Mouse (Mus musculus) cerebellum, postnatal 14 days (tissue): Measurements from ENCODE around the gene Catsperz.
"Not testable (repeated sequence)": the region's sequence is repeated elsewhere in the genome, so short reads cannot be mapped to it uniquely, and the experiment has no call there.

Experiments
- DNase-seq, 2 experiments: peaks; one replicate each; pipeline ENCODE4 v3.0.0; 2021; ENCODE audit warnings: mixed read lengths in 2 of 2

Gene Catsperz

GRCm38 (mm10) chr19:6906199-6906598 lies 19.0 kb downstream of the Catsperz start:
- no peak for DNase-seq

DNA sequence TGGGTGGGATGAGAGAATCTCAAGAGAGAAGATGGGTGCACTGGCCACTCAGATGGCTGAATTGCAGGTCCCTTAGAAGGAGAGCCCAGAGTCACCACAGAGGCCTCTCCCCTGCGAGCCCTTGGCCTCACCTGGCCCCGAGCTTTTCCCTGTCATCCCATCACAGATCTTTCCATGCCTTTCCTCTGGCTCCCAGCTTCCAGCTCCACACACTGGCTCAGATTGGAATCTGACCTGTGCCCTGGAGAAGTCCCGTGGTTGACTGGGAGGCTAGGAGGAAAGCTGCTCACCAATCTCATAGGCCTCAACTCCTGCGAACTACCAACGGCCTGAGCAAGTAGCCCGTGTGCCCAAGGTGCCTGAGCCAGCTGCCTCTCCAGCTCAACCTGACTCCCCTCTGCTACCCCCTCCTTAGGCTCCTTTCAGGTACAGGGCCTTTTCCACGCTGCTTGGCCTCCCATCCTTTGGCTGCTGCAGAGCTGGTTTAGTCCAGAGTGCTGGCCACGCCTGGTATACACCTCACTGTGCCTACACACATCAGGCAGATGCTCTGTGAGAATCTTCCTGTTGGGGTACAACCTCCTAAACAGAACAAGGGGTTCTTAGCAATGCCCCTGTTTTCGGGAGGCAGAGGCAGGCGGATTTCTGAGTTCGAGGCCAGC lies 19.6 kb downstream of the Catsperz start:
- DNase-seq: no peak

- DNase-seq: no peak
Measured at GRCm38 (mm10) chr19:6904846-6905245, 20.3 kb downstream of the Catsperz start.

- DNase-seq: no peak
Measured at GRCm38 (mm10) chr19:6903031-6903430, 22.1 kb downstream of the Catsperz start.

DNA sequence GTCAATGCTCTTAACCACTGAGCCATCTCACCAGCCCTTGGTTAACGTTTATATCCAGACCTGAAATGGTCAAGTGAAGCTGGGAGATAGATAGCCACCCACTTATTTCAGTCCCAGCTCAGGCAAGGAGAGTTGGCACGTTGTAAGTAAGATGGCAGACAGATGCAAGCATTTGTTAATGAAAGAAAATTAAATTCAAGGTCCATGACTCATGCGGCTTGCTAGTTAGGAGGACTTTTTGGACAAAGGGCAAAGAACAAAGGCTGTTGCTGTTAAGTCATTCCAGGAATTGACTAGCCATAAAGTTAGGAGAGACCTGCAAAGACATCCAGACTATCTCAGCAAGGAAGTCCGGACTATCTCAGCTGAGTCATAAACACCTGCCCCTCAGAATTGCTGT lies 25.5 kb downstream of the Catsperz start:
- no peak for DNase-seq

DNA sequence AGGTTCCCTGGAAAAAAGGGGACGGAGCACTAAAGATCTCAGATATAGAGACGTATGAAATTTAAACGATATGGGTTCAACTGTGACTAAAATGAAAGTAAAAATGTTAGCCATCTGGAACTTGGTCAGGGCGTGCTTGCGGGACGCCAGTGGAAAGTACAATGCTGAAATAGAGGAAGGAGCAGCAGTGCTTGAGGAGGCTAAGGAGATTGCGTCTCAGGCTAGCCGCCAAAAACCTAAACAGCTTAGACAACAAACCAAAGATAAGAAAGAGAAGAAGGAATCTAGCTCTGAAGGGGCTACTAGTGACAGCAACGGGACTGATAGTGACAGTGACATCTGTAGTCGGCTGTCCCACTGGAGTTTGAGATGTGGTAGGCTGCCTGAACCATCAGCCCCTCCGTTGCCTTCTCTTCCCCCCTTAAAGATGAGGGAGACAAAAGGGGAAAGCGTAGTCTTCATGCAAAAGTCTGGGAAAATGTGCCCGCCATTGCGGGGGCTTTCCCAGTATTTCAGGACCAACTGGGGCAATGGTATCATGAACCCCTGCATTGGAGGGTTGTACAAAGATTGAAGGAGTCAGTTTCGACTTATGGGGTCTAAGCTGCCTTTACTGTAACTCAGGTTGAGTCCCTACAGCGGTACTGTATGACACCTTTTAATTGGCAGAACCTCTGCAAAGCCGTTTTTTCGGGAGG lies 29.4 kb downstream of the Catsperz start:
- DNase-seq: not testable (repeated sequence)

DNA sequence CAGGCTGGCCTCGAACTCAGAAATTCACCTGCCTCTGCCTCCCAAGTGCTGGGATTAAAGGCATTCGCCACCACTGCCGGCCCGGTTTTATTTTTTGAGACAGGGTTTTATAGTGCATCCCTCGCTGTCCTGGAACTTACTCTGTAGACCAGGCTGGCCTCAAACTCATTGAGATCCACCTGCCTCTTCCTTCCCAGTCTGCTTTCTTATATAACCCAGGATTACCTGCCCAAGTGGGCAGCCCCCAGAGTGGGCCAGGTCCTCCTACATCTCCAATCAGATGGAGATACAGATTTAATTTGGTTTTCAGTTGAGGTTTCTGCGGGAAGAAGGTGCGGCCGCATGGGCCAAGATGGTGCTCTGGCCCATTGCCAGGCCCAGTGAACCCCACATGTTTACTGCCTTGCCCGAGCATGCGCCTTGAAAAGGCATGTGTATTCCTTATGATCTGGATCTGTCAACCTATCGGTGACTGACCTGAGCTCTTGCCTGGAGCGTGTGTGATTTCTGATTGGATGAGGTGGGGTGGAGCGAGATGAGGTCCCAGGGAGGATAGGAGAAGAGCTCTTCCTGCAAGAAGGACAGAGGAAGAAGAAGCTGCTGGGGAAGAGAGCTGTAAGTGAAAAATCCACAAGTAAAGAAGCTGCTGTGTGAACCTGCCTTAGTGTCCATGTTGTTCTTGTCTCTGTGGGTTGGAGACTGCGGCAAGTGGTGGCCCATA lies 31.3 kb downstream of the Catsperz start:
- no peak for DNase-seq

- DNase-seq: no peak
Measured at GRCm38 (mm10) chr19:6892512-6892911, 32.7 kb downstream of the Catsperz start.

- DNase-seq: no peak
Measured at GRCm38 (mm10) chr19:6877965-6878364, 47.2 kb downstream of the Catsperz start.

GRCm38 (mm10) chr19:6876799-6877198 lies 48.4 kb downstream of the Catsperz start:
- no peak for DNase-seq

DNA sequence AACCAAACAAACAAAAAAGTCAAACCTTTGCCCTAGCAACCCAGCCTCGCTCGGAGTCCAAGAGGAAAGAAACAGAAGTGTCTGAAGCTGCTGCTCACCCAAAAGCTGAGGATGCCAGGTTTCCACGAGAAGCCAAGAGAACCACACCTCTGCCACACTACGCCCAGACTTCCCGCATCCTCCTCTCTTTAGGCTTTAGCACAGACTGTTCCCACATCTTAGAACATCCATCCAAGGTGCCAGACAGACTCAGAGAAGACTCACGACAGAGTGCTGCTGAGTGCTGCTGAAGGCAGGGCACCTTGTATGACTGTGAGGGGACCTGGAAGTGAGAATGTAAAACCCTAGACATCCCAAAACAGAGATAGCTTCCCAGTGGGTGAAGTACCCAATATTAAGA lies 49.3 kb downstream of the Catsperz start:
- no peak for DNase-seq

DNA sequence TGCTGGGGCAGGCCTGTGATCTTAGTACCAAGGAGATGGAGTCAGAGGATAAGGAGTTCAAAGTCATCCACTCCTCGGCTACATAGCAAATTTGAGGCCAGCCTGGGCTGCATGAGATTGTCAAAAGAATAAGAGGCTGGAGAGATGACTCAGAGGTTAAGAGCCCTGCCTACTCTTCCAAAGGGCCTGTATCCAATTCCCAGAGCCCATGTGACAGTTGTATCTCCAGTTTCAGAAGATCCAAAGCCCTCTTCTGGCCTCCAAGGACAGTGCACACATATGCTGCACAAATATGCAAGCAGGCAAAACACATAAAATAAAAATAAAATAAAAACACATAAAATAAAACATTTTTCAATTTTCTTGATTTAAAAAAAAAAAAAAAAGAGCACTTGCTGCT lies 50.9 kb downstream of the Catsperz start:
- no peak for DNase-seq

- no peak for DNase-seq
Measured at GRCm38 (mm10) chr19:6872701-6873100, 52.5 kb downstream of the Catsperz start.
